Mouse (Mus musculus) liver, adult (tissue): ENCODE data around the gene Prkce.

Source experiments
- GATA4 ChIP-seq: IDR thresholded peaks from 2 replicates; pipeline ENCODE4 v1.6.1; 2014; ENCODE audit warnings: mild to moderate bottlenecking, low read length; ENCODE audit not compliant: insufficient replicate concordance

The Prkce gene

DNA sequence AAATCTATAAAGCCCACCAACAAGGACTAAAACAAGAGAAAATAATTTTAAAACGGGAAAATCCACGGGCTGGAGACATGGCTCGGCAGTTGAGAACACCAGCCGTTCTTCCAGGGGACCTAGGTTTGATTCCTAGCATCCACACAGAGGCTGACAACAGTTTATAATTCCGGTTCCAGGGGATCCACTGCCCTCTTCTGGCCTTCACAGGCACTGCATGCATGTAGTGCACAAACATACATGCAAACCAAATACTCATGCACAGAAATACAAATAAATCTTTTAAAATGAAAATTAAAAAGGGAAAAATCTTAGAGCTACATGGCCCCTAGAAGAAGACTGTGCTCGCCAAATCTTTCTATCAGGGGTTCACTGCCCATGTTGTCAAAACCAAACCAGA is 87.4 kb downstream of the Prkce start:
- no peak for TF ChIP-seq GATA4

GRCm38 (mm10) chr17:86256730-86257131 is 89.1 kb downstream of the Prkce start:
- TF ChIP-seq GATA4 = no peak

GRCm38 (mm10) chr17:86261067-86261466 is 93.5 kb downstream of the Prkce start:
- TF ChIP-seq GATA4 = no peak

- no peak for TF ChIP-seq GATA4
Measured at GRCm38 (mm10) chr17:86263985-86264649, 96.5 kb downstream of the Prkce start.

- no peak for TF ChIP-seq GATA4
Measured at GRCm38 (mm10) chr17:86266051-86266450, 98.5 kb downstream of the Prkce start.

GRCm38 (mm10) chr17:86267126-86267760 is 99.7 kb downstream of the Prkce start:
- no peak for TF ChIP-seq GATA4

DNA sequence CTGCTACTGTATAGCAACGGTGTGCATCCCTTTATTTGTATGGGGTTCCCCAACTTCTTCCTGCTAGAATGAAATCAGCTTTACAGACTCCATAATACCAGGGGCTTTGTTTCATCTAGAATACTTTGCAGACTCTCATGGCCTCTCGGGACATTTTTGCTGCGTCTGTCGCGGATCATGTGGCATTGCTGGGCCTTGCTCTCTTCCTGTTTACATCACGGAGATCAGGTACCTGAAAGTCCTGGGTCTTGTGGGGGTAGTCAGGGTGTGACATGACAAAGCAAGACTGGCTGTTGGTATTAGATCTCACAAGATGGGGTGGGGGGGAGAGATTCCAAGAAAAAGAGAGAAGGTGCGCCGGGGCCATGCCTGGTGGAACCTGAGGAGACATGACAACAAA is 102.1 kb downstream of the Prkce start:
- no peak for TF ChIP-seq GATA4

- TF ChIP-seq GATA4 = no peak
Measured at GRCm38 (mm10) chr17:86270523-86270922, 102.9 kb downstream of the Prkce start.

- TF ChIP-seq GATA4 = no peak
Measured at GRCm38 (mm10) chr17:86271277-86271676, 103.7 kb downstream of the Prkce start.

- TF ChIP-seq GATA4 = no peak
Measured at GRCm38 (mm10) chr17:86272961-86273360, 105.4 kb downstream of the Prkce start.

GRCm38 (mm10) chr17:86273566-86274349 is 106.2 kb downstream of the Prkce start:
- no peak for TF ChIP-seq GATA4

DNA sequence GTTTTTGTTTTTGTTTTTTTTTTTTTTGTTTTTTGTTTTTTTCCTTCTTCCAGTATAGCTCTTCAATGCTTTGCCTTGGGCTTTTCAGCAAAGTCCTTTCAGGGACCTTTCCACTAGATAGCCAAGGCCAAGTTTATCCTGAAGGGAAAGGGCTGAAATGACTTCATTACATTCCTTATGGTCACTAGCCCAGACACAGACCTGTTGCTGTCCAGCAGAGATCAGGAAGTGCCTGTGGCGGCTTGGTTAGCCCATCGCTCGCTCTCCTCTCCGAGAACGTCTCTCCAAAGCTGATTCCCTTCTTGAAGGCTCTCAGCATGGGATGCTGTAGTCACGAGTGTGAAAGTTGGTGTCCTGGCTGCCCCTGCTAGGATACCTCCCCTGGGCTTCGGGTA is 106.8 kb downstream of the Prkce start:
- no peak for TF ChIP-seq GATA4

DNA sequence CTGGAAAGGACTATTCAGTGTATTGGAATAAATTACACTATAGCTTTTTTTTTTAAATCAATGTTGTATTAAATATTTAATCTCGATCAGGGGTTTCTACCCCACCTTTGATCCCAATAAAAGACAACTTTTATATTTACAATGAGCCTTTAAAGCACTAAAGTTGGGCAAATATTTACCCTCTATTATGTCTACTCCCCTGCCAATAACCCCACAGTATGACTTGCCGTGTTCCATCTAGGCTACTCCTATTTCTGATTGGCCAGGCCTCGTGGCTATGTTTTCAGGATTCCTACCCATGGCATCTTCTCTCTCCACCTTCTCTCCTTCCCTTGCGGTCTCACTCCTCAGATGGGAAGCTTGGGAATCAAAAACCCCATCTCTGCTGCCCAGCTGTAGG is 108.8 kb downstream of the Prkce start:
- TF ChIP-seq GATA4 = no peak

DNA sequence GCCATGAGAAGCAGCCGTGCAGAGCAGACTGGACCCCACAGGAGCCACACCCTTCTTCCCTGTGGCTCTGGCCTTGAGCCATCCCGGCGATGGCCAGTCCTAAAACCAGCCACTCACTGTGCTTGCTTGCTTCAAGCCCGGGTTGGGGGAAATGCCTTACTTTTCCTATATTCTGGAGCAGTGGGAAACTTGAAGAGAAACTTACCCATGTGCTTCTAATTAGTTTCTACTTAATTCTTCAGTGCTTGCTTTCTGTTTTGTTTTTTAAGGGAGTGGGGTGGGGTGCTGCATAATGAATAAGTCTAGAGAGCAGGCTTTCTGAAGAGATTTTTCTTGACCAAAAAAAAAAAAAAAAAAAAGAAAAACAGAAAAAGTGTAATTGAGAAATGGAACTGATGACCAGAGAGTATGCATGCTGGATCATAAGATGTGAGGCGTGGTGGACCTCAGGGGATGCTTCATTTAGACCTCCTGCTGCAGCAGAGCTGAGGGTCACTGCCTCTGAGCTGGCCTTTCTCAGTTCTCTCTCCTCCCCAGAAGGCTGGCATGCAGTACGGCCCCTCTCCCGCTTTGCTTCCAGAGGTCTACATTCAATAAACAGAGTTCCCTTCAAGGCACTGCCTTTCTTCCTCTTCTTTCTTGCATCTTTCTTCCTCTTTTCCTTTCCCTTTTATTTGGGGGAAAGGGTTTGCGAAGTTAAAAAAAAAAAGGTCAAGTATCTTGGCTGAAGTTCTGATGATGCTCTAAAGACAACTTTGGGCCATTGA is 109.6 kb downstream of the Prkce start:
- TF ChIP-seq GATA4 = no peak

GRCm38 (mm10) chr17:86277999-86278526 is 110.5 kb downstream of the Prkce start:
- no peak for TF ChIP-seq GATA4
